Mouse (Mus musculus): ENCODE measurements around the gene Ralgps1.

Gene Ralgps1

GRCm38 (mm10) chr2:33321641-33322040 is 49.6 kb downstream of the Ralgps1 start:
- DNase-seq (ENCODE audit: low spot score in 2 of 2) = no peak

GRCm38 (mm10) chr2:33321031-33321430 is 50.3 kb downstream of the Ralgps1 start:
- DNase-seq (ENCODE audit: low spot score in 2 of 2) = no peak

- DNase-seq (ENCODE audit: low spot score in 2 of 2) = no peak
Observed at GRCm38 (mm10) chr2:33320568-33320967, 50.7 kb downstream of the Ralgps1 start.

GRCm38 (mm10) chr2:33319934-33320333 is 51.4 kb downstream of the Ralgps1 start:
- no peak for DNase-seq (ENCODE audit: low spot score in 2 of 2)

- DNase-seq (ENCODE audit: low spot score in 2 of 2) = no peak
Observed at GRCm38 (mm10) chr2:33319455-33319854, 51.8 kb downstream of the Ralgps1 start.

GRCm38 (mm10) chr2:33318491-33318964 is 52.8 kb downstream of the Ralgps1 start:
- DNase-seq (ENCODE audit: low spot score in 2 of 2) = peak in 1 of 2 experiments; percentile 39

- peak in 1 of 2 experiments; percentile 28 for DNase-seq (ENCODE audit: low spot score in 2 of 2)
Observed at GRCm38 (mm10) chr2:33316516-33316915, 54.8 kb downstream of the Ralgps1 start.

- DNase-seq (ENCODE audit: low spot score in 2 of 2) = no peak
Observed at GRCm38 (mm10) chr2:33316063-33316405, 55.3 kb downstream of the Ralgps1 start.

GRCm38 (mm10) chr2:33315233-33316062 is 55.8 kb downstream of the Ralgps1 start:
- no peak for DNase-seq (ENCODE audit: low spot score in 2 of 2)

GRCm38 (mm10) chr2:33309426-33309825 is 61.9 kb downstream of the Ralgps1 start:
- DNase-seq (ENCODE audit: low spot score in 2 of 2) = peak in 1 of 2 experiments; percentile 24

GRCm38 (mm10) chr2:33306565-33306964 is 64.7 kb downstream of the Ralgps1 start:
- no peak for DNase-seq (ENCODE audit: low spot score in 2 of 2)

GRCm38 (mm10) chr2:33303416-33303947 is 67.8 kb downstream of the Ralgps1 start:
- DNase-seq (ENCODE audit: low spot score in 2 of 2) = no peak

- no peak for DNase-seq (ENCODE audit: low spot score in 2 of 2)
Observed at GRCm38 (mm10) chr2:33302828-33303227, 68.5 kb downstream of the Ralgps1 start.

GRCm38 (mm10) chr2:33302405-33302804 is 68.9 kb downstream of the Ralgps1 start:
- no peak for DNase-seq (ENCODE audit: low spot score in 2 of 2)

- no peak for DNase-seq (ENCODE audit: low spot score in 2 of 2)
Observed at GRCm38 (mm10) chr2:33300371-33301046, 70.8 kb downstream of the Ralgps1 start.

- no peak for DNase-seq (ENCODE audit: low spot score in 2 of 2)
Observed at GRCm38 (mm10) chr2:33298928-33299327, 72.4 kb downstream of the Ralgps1 start.

- DNase-seq (ENCODE audit: low spot score in 2 of 2) = no peak
Observed at GRCm38 (mm10) chr2:33295115-33295514, 76.2 kb downstream of the Ralgps1 start.

- no peak for DNase-seq (ENCODE audit: low spot score in 2 of 2)
Observed at GRCm38 (mm10) chr2:33292057-33292456, 79.2 kb downstream of the Ralgps1 start.

GRCm38 (mm10) chr2:33290491-33290890 is 80.8 kb downstream of the Ralgps1 start:
- no peak for DNase-seq (ENCODE audit: low spot score in 2 of 2)

GRCm38 (mm10) chr2:33288837-33289236 is 82.4 kb downstream of the Ralgps1 start:
- DNase-seq (ENCODE audit: low spot score in 2 of 2) = no peak

GRCm38 (mm10) chr2:33283674-33284073 is 87.6 kb downstream of the Ralgps1 start:
- no peak for DNase-seq (ENCODE audit: low spot score in 2 of 2)

GRCm38 (mm10) chr2:33282877-33283276 is 88.4 kb downstream of the Ralgps1 start:
- no peak for DNase-seq (ENCODE audit: low spot score in 2 of 2)

- no peak for DNase-seq (ENCODE audit: low spot score in 2 of 2)
Observed at GRCm38 (mm10) chr2:33281807-33282206, 89.5 kb downstream of the Ralgps1 start.
